Mouse (Mus musculus): ENCODE measurements around the gene Gamt.

Gene Gamt

DNA sequence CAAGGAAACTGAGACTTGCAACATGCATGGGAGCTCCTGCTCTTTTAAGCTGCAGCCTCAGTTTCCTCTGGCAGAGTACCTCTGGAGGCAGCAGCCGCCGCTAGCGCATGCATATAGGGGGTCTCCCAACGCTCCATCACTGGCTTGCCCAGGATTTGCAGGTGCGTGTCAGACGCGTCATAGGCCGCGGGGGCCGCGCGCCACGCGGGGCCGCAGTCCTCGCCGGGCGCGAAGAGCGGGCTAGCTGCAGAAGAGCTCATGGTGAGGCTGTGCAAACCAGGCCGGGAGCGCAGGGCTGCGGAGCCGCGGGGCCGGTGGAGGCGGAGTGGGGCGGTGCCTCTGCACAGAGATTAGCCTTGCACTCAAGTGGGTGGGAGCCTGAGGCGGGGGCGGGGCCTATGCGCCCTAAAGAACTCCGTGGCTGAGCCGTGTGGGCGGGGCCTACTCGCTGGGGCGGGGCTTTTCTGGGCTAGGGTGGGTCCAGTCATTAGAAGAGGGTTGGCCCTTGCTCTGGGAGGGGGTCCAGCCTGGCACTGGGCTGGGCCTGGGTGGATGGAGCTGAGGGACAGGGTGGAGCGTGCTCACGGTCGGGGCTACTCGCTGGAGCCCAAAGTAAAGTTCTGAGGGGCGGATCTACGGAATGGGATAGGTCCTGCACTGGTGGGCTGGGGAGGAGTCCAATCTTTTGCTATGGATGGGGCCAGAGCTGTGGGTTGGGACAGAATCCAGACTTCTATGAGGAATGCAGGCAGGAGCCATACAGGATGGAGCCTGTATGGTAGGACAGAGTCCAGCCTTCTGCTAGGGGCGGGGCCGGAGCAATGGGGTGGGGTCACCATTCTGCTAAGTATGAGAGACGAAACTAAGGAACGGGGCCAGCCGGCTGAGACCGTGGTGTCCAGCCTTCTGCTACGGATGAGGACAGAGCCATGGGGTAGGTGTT, at the start of gene Gamt, which contains the start of gene Dazap1:
Gene Gamt, minus strand, starts transcription at position 371 of the 943 bp plus-strand sequence.
Gene Dazap1, plus strand, starts transcription at position 845 of the 943 bp plus-strand sequence.
- in situ Hi-C loops (cut with MboI; ENCODE audit: low pct_unique_long_range_greater_than_20kb in 1 of 2, low sequenced_read_pairs in 2 of 2, unreplicated experiment in 1 of 2): no loop called here

DNA sequence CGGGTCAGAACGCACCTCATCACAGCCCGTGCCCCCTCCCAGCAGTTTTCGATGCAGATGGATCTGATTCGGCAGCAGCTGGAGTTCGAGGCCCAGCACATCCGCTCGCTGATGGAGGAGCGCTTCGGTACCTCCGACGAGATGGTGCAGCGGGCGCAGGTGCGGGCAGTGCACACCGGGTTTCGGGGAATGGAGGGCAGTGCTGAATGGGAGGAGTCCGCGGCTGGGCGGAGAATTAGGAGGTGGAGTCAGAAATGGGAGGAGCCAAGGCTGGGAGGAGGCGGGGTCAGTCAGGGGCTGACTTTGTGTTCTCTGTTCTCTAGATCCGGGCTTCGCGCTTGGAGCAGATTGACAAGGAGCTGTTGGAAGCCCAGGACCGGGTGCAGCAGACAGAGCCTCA, 44.0 kb upstream of the Gamt start:
- in situ Hi-C loops (cut with MboI; ENCODE audit: low pct_unique_long_range_greater_than_20kb in 1 of 2, low sequenced_read_pairs in 2 of 2, unreplicated experiment in 1 of 2): no loop called here

DNA sequence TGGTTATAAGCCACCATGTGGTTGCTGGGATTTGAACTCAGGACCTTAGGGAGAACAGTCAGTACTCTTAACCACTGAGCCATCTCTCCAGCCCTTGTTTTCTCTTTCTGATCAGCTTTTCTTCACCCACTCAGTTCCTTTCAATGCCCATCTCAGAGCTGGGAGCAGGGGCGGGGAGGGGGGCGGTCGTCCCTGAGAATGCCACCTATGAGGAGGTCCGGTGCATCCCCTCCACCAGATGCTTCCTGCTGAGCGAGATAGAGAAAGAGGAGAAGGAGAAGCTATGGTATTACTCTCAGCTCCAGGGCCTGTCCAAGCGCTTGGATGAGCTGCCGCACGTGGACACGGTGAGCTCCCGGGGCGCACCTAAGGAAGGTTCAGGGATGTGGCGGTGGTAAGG, 43.6 kb upstream of the Gamt start:
- in situ Hi-C loops (cut with MboI; ENCODE audit: low pct_unique_long_range_greater_than_20kb in 1 of 2, low sequenced_read_pairs in 2 of 2, unreplicated experiment in 1 of 2): no loop called here

DNA sequence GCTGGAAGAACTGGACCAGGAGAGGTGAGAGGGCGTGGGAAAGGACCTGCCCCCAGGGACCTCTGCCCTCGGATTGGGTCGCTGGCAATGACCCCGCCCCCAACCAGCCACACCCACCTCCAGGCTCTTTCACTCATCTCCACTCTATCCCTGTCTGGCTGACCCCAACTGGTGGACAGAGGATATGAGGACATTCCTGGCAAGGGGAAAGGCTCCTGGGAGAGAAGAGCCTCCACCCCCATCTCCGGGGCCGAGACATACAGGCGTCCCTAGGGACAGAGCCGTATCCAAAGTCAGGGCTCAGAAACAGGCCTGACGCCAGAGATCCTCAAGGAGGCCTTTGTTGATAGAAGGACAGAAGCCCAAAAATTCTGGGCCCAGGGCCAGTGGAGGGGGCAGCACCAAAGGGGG, 41.7 kb upstream of the Gamt start:
- in situ Hi-C loops (cut with MboI; ENCODE audit: low pct_unique_long_range_greater_than_20kb in 1 of 2, low sequenced_read_pairs in 2 of 2, unreplicated experiment in 1 of 2): no loop called here

DNA sequence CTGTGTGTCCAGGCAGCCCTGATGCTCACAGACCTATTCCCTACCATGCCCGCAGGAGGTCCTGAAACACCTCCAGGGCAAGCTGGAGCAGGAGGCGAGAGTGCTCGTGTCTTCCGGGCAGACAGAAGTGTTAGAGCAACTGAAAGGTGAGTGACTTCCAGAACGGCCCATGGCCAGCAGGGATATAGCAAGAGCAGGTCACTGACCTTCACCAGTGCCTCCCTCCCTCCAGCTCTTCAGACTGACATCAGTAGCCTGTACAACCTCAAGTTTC, 41.2 kb upstream of the Gamt start:
- in situ Hi-C loops (cut with MboI; ENCODE audit: low pct_unique_long_range_greater_than_20kb in 1 of 2, low sequenced_read_pairs in 2 of 2, unreplicated experiment in 1 of 2): no loop called here

DNA sequence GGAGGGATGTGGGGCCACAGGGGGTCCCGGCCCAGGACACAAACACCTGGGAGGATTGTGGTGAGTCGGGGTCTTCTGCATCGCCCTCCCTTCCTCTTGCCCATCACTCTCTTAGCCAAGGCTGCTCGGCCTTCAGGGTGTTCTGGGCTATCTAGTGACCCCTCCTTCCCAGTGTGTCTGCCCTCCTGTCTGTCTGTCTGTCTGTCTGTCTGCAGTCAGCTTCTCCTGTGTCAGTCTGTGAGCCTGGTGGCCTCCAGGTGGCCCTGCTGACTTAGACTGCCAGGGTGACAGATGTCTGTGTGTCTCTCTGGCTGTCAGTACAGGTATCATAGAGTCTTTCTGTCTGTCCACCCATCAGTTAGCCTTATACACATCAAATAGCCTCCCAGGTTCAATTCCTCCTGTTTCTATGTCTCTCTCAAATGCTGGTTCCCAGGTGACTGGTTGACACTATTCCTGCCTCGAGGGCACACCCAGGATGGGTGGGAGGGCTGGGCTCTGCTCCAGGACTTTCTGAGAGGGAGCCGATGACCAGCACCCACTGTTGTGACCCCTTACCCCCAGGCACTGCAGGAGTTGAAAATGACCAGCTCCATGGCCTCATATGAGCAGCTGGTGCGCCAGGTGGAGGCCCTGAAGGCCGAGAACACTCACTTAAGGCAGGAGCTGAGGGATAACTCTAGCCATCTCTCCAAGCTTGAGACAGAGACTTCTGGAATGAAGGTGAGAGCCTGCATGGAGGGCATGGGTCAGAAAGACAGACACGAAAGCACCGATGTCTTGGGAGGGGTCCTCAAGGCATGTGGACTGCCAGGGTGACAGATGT, 40.7 kb upstream of the Gamt start:
- in situ Hi-C loops (cut with MboI; ENCODE audit: low pct_unique_long_range_greater_than_20kb in 1 of 2, low sequenced_read_pairs in 2 of 2, unreplicated experiment in 1 of 2): no loop called here

DNA sequence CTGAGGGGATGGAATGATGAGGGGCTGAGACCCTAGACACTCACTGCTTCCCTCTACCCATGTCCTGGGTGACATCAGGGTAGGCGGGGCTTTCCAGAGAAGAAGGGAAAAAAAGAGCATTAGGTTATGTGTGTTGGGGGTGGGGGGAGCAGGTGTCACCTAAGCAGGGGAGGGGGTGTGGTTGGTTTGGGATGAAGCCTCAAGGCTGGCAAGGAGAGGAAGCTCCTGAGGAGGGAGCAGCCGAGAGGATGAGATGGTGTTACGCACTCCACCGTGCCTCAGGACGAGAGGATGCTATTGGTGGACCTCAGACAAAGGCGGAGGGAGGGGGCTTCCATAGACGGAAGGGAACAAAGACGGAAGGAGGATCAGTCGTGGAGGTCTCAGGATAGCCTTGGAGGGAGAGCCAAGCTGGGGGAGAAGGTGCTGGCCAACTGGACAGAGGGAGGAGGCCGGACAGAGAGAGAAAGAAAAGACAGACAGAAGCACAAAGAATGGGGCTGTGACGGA, 39.9 kb upstream of the Gamt start:
- in situ Hi-C loops (cut with MboI; ENCODE audit: low pct_unique_long_range_greater_than_20kb in 1 of 2, low sequenced_read_pairs in 2 of 2, unreplicated experiment in 1 of 2): no loop called here

DNA sequence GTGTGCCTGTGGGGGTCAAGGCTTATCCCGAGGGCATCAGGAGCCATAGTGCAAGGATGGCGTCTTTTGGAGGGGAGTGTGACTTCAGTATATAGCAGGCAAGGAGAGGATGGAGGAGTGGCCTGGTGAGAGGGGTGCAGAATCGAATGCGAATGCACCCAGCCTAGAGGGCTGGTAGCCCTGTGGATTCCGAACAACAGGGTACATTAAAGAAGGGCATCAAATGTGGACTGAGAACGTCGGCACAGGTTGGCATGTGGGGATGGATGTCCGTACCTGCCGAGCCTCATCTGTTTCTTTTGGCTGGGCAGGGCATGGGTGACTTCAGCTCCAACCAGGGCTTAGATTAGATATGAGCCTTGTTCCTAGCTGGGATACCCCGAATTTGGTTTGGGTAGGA, 39.0 kb upstream of the Gamt start:
- in situ Hi-C loops (cut with MboI; ENCODE audit: low pct_unique_long_range_greater_than_20kb in 1 of 2, low sequenced_read_pairs in 2 of 2, unreplicated experiment in 1 of 2): no loop called here

DNA sequence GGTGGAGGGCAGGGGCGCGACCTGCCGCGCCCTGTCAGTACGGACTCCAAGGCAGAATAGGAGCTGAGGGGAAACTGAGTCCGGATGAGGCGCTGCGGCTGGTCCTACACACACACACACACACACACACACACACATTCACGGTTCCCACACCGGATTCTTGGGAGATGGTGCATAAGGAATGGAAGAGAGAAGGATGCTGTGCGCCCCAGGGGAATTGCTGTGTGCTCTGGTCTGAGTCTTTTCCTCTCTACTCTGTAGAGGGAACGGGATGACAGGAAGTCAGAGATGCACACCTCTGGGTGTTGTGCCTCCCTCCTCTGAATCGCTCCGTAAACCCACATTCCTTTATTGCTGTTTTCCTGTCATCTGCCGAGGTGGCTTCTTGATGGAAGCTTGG, 38.5 kb upstream of the Gamt start:
- in situ Hi-C loops (cut with MboI; ENCODE audit: low pct_unique_long_range_greater_than_20kb in 1 of 2, low sequenced_read_pairs in 2 of 2, unreplicated experiment in 1 of 2): no loop called here

DNA sequence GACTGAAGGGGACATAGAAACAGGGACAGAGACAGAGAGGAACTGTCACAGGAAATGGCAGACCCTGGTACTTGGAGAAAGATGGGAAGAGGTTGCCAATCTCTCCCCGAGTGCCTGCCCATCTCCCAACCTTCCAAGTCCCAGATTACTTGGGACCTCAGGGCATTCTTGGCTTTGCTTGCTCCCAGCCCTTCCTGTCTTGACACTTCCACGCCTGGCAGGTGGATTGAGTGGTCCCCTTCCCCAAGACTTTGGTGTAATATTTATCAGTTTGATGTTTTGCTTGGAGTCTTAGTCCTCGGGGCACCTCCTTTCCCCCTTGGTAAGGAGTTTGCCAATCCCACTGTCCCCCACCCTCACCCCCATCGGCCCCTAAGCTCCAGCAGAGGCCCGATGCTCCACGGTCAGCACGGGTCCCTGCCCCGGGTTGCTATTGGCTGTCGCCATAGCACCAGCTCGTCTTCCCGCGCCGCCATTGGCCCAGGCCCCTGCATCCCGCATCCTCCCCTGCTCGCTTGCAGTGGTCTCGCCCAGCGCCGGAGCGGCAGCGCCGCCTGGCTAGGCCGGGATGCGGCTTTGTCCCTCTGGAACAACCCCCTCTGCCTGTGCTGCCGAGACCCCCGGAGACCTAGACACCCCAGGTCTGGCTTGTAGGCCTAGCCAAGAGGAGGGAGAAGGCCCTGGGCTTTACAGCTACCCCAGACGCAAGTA, 37.9 kb upstream of the Gamt start:
- in situ Hi-C loops (cut with MboI; ENCODE audit: low pct_unique_long_range_greater_than_20kb in 1 of 2, low sequenced_read_pairs in 2 of 2, unreplicated experiment in 1 of 2): no loop called here

DNA sequence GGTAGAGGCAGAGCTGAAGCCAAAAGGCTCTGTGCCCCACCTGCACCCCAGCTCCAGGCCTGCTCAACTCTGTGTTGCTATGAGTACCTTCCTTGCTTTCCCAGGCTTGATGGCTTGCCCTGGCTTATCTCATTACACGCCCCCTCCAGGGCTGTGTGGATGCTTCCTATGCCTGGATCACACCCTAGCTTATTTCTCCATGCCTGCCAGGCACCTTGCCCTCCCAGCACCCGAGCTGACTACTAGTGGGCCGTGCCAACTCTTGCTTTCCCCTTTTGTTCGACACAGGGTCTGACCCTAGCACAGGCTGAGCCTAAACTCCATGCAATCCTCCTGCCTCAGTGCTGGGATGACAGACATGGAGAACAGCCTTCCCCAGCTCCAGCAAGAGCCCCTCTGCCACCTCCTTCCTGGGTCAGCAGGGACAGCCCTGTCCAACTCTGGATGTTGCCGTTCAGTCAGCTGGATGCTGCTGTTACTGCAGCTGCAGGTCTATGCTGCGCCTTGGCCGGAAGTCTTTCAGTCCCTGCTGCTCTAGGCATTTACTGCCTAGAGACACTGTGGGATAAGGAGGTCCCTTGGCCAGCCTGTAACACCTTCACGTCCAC, 36.8 kb upstream of the Gamt start:
- in situ Hi-C loops (cut with MboI; ENCODE audit: low pct_unique_long_range_greater_than_20kb in 1 of 2, low sequenced_read_pairs in 2 of 2, unreplicated experiment in 1 of 2): no loop called here

DNA sequence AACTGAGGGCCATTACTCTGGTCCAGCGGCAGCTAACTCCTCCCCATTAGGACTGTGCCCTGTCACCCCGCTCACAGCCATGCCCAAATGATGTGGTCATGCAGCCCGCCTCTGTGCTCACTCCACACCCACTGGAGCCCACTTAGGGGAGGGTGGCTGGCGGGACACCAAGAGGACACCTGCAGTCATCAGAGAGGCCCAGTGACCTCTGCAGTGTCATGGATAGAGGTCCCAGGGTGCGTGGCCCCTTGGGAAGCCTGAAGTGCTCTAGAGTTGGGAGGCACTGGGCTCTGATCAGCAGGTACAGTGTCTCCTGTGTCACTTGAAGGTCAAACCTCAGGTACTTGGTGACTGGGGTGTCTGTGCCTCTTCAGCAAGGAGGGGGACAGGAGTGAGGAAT, 36.0 kb upstream of the Gamt start:
- in situ Hi-C loops (cut with MboI; ENCODE audit: low pct_unique_long_range_greater_than_20kb in 1 of 2, low sequenced_read_pairs in 2 of 2, unreplicated experiment in 1 of 2): no loop called here

DNA sequence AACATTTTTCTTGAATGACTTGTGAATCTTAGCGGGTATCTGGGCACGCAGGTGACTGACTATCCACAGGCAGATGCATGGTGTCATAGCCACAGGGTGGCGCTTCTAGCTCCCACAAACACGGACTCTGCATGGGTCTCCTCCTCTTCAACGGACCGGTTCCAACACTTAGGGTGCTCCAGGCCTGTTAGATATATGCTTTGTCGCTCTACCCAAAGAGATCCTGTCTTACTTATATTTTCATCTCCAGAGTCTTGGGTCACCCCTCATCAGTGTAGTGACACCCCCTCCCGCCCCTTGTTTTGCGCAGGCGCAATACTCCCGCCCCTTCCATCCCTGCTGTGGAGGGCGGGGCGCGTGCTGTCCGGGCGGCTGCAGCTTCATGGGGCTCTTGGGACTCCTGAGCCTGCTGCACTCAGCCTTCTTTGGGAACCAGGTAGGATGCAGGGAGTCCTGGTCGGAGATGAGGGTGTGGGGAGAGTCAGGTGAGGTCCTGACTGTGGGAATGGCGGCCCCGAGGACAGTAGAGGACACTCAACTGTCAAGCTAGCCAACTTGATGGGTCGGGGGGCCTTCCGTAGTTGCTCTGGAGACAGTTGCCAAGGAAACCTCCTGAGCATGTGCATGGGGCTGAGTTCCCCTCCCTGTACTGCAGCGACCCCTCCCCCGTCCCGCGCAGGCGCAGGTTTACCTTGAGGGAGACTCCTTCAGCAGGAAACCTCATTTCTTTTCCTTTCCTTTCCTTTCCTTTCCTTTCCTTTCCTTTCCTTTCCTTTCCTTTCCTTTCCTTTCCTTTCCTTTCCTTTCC, 35.0 kb upstream of the Gamt start, which contains the start of gene Apc2:
Gene Apc2, plus strand, starts transcription at position 360 of the 808 bp plus-strand sequence.
- in situ Hi-C loops (cut with MboI; ENCODE audit: low pct_unique_long_range_greater_than_20kb in 1 of 2, low sequenced_read_pairs in 2 of 2, unreplicated experiment in 1 of 2): no loop called here

DNA sequence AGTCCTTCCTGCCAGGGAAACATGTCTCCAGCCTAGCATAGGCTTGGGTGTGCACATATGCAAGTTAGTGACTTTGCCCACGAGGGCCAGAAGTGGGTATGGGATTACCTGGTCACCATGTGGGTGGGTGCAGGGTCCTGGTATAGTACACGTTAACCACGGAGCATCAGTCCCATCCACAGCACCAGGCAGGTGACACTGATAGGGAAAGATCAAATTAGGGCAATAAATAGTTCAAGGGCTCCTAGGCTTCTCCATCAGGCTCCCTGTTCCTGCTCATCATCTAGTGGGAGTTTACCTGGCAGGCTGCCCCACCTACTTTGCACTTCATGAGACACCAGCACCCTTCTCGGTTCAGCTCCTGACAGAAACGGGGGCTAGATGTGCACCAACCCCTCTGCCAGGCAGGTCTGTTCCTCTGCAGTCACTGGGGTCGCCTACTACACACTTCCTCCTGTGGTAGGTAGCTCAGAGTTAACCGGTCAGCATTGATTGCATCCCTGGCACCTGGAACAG, 34.0 kb upstream of the Gamt start:
- in situ Hi-C loops (cut with MboI; ENCODE audit: low pct_unique_long_range_greater_than_20kb in 1 of 2, low sequenced_read_pairs in 2 of 2, unreplicated experiment in 1 of 2): no loop called here

DNA sequence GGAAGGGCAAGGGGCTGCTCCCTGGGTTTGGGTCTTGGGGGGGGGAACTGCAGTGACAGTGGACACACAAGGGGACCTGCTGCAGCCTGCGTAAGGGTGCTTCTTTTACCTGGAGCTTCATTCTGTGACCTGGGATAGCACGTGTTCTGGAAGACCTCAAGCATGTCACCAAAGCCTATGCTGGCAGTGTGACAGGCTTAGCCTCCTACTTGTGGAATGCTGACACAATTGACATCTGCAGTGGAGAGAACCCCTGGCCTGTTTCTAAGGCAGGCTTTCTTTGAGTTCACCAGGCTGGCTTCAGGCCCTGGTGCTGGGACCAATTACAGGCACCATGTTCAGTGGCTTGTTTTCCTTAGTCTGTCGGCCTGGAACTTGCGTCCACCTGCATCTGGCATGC, 33.5 kb upstream of the Gamt start:
- in situ Hi-C loops (cut with MboI; ENCODE audit: low pct_unique_long_range_greater_than_20kb in 1 of 2, low sequenced_read_pairs in 2 of 2, unreplicated experiment in 1 of 2): no loop called here

DNA sequence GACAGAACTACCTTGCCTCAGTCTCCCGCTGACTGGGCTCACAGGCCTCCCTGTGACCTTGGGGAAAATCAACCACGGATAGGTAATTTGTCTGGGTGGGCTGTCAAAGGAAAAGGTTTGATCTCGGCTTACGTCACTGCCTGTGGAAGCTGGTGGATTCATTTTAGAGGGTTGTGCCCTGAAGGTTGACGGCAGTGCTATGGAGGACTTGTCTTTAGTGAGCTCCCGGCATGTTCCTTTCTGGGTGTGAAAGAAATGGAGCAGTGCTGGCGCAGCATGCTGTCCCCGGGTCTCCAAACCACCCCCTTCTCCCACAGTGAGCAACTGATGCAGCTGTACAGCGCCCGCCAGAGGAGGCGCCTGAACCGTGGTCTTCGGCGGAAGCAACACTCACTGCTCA, 32.5 kb upstream of the Gamt start:
- in situ Hi-C loops (cut with MboI; ENCODE audit: low pct_unique_long_range_greater_than_20kb in 1 of 2, low sequenced_read_pairs in 2 of 2, unreplicated experiment in 1 of 2): no loop called here

DNA sequence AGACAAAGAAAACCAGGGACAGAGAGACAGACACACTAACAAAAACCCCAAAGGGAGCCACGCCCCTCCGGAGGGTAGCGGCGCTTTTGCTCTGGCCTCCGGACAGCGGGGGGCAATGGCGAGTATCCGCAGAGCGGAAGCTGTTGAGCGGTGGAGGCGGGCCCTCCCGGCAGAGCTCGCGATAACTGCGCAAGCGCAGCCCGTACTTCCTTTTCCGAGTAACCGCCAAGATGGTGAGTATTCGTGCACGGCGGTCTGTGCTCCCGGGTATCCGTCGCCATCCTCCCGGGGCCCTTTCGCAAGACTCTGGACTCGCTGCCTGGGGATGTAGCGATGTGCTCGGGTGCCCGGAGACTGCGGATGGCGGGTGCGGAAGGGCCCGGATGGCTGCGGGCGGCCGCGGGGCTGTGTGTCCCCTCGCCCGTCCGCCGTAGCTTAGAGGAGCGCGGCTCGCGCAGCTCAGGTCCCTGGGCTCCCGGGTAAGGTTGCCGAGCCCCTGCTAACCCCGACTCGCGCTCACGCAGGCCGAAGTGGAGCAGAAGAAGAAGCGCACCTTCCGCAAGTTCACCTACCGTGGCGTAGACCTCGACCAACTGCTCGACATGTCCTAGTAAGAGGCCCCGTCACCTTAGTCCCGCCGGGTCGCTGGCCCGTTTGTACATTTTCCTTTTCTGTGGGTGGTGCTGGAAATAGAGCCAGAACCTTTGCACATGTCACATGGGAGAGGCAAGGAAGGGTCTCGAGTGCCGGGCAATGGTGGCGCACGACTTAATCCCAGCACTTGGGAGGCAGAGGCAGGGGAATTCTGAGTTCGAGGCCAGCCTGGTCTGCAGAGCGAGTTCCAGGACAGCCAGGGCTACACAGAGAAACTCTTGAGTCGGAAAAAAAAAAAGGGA, 31.7 kb upstream of the Gamt start, which contains the start of gene Rps15:
Gene Rps15, plus strand, starts transcription at position 203 of the 896 bp plus-strand sequence.
- in situ Hi-C loops (cut with MboI; ENCODE audit: low pct_unique_long_range_greater_than_20kb in 1 of 2, low sequenced_read_pairs in 2 of 2, unreplicated experiment in 1 of 2): no loop called here
